Comparison of ENCODE assay signal across 16 mouse cellular contexts in the genomic region with DNA sequence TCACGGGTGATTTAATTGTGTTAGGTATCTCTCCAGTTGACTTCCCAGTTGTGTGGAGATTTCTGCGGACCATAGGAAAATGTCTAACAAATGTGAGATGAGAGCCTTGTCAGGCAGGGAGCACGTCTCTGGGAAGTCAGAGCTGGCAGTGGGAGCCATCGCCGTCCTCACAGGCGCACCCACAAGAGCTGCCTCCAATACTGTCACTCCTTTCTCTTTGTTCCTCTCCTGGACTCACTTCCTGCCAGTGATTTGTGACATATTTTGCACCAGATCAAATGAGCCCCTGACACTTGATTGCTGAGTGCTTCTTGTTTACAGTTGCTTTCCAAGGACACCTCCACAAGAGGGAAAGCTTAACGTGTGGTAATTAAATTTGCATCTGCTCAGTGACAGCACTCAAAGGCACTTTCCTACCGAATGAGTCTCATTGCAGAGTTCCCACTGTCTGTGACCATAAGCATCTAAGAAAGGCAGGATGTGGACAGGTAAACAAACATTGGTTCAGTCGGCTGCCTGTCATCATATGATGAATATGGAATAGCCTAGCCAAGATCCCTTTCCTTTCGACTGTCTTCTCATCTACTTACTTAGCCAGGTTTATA. TPM values are rescaled to one million over a fixed set of nuclear protein-coding genes. Genes with fewer than 3 reads are reported as not detected.
DNase-seq lines count a peak whose midpoint lies in the region; ATAC-seq and TF ChIP-seq lines count a peak whose summit lies in the region.
"Had no signal": no experiment of that assay in that cellular context is flagged by ENCODE, and none has a peak within 500 bp of the region (broad histone marks: within the 10 kb centered on the region; RNA-seq: fewer than 3 reads in every experiment).

No protein-coding gene starts in this region.

- TF ChIP-seq POLR2A in lung, adult 2 months (IDR thresholded peaks at IDR 0.05; ENCODE audit: borderline replicate concordance, extremely low read depth, low read depth, low read length): no peak
- no peak for TF ChIP-seq POLR2A in cerebellum, adult 2 months (IDR thresholded peaks at IDR 0.05; ENCODE audit: borderline replicate concordance, insufficient read depth, low read length)

- H3K9me3 ChIP-seq in lung, embryonic 15.5 days: no peaks in the 10 kb centered on the region
- no peaks in the 10 kb centered on the region for H3K9me3 ChIP-seq in hindbrain, embryonic 11.5 days (ENCODE audit: control insufficient read depth, low read length)
- no peaks in the 10 kb centered on the region for H3K9me3 ChIP-seq in midbrain, embryonic 10.5 days (replicated peaks)
- H3K9me3 ChIP-seq in neural tube, embryonic 15.5 days (replicated peaks): no peaks in the 10 kb centered on the region

- 0 out of 2 replicates have a peak overlapping the region, but pooled peaks have one; percentile 6 for H3K4me2 ChIP-seq in lung, embryonic 15.5 days
- no peak overlapping the region; the same call in 1 of the 2 replicates for H3K4me2 ChIP-seq in hindbrain, embryonic 11.5 days (replicated peaks; ENCODE audit: low read depth, low read length)
- H3K4me2 ChIP-seq in neural tube, embryonic 15.5 days: no peak overlapping the region

- H3K9ac ChIP-seq in lung, embryonic 15.5 days: no peak overlapping the region
- H3K9ac ChIP-seq in hindbrain, embryonic 11.5 days (ENCODE audit: low read depth, low read length): no peak overlapping the region
- no peak overlapping the region for H3K9ac ChIP-seq in neural tube, embryonic 15.5 days (replicated peaks)

- no peak for TF ChIP-seq CTCF in lung, adult 2 months (IDR thresholded peaks at IDR 0.05; ENCODE audit: insufficient read depth, low read length)
- TF ChIP-seq CTCF in cerebellum, adult 2 months (IDR thresholded peaks at IDR 0.05; ENCODE audit: borderline replicate concordance, insufficient read depth, low read depth, low read length): no peak

- WGBS in lung, embryonic 15.5 days: 32% methylated on average over 10 of the region's 10 CpGs
- WGBS in lung, adult 2 months: 44% methylated on average over 10 of the region's 10 CpGs
- 55% methylated on average over 10 of the region's 10 CpGs for WGBS in hindbrain, embryonic 11.5 days
- WGBS in midbrain, embryonic 10.5 days: 68% methylated on average over 10 of the region's 10 CpGs
- 22% methylated on average over 10 of the region's 10 CpGs for WGBS in neural tube, embryonic 15.5 days
- 53% methylated on average over 10 of the region's 10 CpGs for WGBS in cerebellum, adult 2 months

- H3K4me1 ChIP-seq in lung, embryonic 15.5 days: peaks cover 39% of the 10 kb centered on the region
- peaks cover 9% of the 10 kb centered on the region for H3K4me1 ChIP-seq in lung, adult 2 months (ENCODE audit: control insufficient read depth, insufficient read depth, low read length)
- peaks cover 2% of the 10 kb centered on the region; the same call in 1 of the 2 replicates for H3K4me1 ChIP-seq in hindbrain, embryonic 11.5 days (replicated peaks; ENCODE audit: control insufficient read depth, insufficient read depth, low read length)
- peaks cover 42% of the 10 kb centered on the region for H3K4me1 ChIP-seq in midbrain, embryonic 10.5 days
- H3K4me1 ChIP-seq in neural tube, embryonic 15.5 days: peaks cover 38% of the 10 kb centered on the region
- H3K4me1 ChIP-seq in cerebellum, adult 2 months (ENCODE audit: control insufficient read depth, insufficient read depth, low read length): peaks cover 22% of the 10 kb centered on the region

- DNase-seq in lung, adult 2 months: no peak
- DNase-seq in hindbrain, embryonic 11.5 days (ENCODE audit: low spot score): no peak
- DNase-seq in midbrain, embryonic 10.5 days (ENCODE audit: low spot score): no peak
- DNase-seq in cerebellum, adult 2 months: no peak
- no peak for DNase-seq in spleen, adult 18-20 months
- DNase-seq in heart, postnatal 36 days: no peak
- DNase-seq: cerebellum, adult 8-10 months; embryo, embryonic 11 days; gastrocnemius, postnatal 10 days; right cerebral cortex, adult 18-20 months; thymus, postnatal 14 days had no signal

- H3K36me3 ChIP-seq in lung, embryonic 15.5 days: no peaks in the 10 kb centered on the region
- H3K36me3 ChIP-seq in hindbrain, embryonic 11.5 days (ENCODE audit: control insufficient read depth, insufficient read depth, low read length): no peaks in the 10 kb centered on the region
- H3K36me3 ChIP-seq in midbrain, embryonic 10.5 days: peaks cover 5% of the 10 kb centered on the region; the same call in 1 of the 2 replicates
- no peaks in the 10 kb centered on the region for H3K36me3 ChIP-seq in neural tube, embryonic 15.5 days

- no peak for ATAC-seq in lung, embryonic 15.5 days (ENCODE audit: borderline replicate concordance, extremely low read depth, low FRiP score, low TSS enrichment)
- peak; percentile 30; the same call in 1 of the 2 replicates for ATAC-seq in hindbrain, embryonic 11.5 days (ENCODE audit: low FRiP score)
- no peak for ATAC-seq in neural tube, embryonic 15.5 days (ENCODE audit: low FRiP score)
- ATAC-seq: intestine, embryonic 16.5 days had no signal

- intact Hi-C loops in heart, postnatal 36 days (cut with DNase I): no loop called here

- H3K27me3 ChIP-seq in lung, embryonic 15.5 days: no peaks in the 10 kb centered on the region
- no peaks in the 10 kb centered on the region for H3K27me3 ChIP-seq in hindbrain, embryonic 11.5 days (ENCODE audit: control insufficient read depth, insufficient read depth, low read length)
- H3K27me3 ChIP-seq in midbrain, embryonic 10.5 days (ENCODE audit: low read depth, poor library complexity, severe bottlenecking): no peaks in the 10 kb centered on the region
- no peaks in the 10 kb centered on the region for H3K27me3 ChIP-seq in neural tube, embryonic 15.5 days (replicated peaks)
- H3K27me3 ChIP-seq in cerebellum, adult 2 months (ENCODE audit: control insufficient read depth, insufficient read depth, low read length): no peaks in the 10 kb centered on the region

- no peak overlapping the region for H3K4me3 ChIP-seq in lung, embryonic 15.5 days
- no peak overlapping the region for H3K4me3 ChIP-seq in lung, adult 2 months (replicated peaks; ENCODE audit: extremely low read depth, low read depth, low read length)
- no peak overlapping the region for H3K4me3 ChIP-seq in hindbrain, embryonic 11.5 days (ENCODE audit: low read depth, low read length)
- H3K4me3 ChIP-seq in midbrain, embryonic 10.5 days: no peak overlapping the region
- H3K4me3 ChIP-seq in neural tube, embryonic 15.5 days (replicated peaks): no peak overlapping the region
- no peak overlapping the region for H3K4me3 ChIP-seq in cerebellum, adult 2 months (replicated peaks; ENCODE audit: insufficient read depth, low read depth, low read length)
- H3K4me3 ChIP-seq: erythroblast, embryonic 14.5 days had no signal

- H3K27ac ChIP-seq in lung, embryonic 15.5 days: no peak overlapping the region
- H3K27ac ChIP-seq in hindbrain, embryonic 11.5 days (ENCODE audit: low read depth, low read length): peak overlapping the region; percentile 25; the same call in 1 of the 2 replicates
- H3K27ac ChIP-seq in midbrain, embryonic 10.5 days (replicated peaks): peak overlapping the region; percentile 69
- H3K27ac ChIP-seq in neural tube, embryonic 15.5 days (replicated peaks): peak overlapping the region; percentile 25; the same call in 1 of the 2 replicates
- H3K27ac ChIP-seq in cerebellum, adult 2 months (ENCODE audit: insufficient read depth, low read length): no peak overlapping the region
- H3K27ac ChIP-seq: macrophage had no signal

RNA-seq across cellular contexts. Expression of a gene that starts 42.1 kb away (rescaled TPM):
- polyA plus RNA-seq in lung, embryonic 15.5 days (2015; fragmentation: Nextera tagmentation; extraction: Ambion mirVana): 84.5 and 91.2 TPM in 2 replicates
- polyA plus RNA-seq in lung, adult 2 months (2012; rRNA removed): 25.6 and 39.7 TPM in 2 replicates
- polyA plus RNA-seq in hindbrain, embryonic 11.5 days (2014; fragmentation: Nextera tagmentation; extraction: Ambion mirVana): 94.7 and 107 TPM in 2 replicates
- polyA plus RNA-seq in midbrain, embryonic 10.5 days (2016; fragmentation: Nextera tagmentation; extraction: Ambion mirVana): 91.3 and 105 TPM in 2 replicates
- polyA plus RNA-seq in neural tube, embryonic 15.5 days (2015; fragmentation: Nextera tagmentation; extraction: Ambion mirVana): 131 and 135 TPM in 2 replicates
- polyA plus RNA-seq in cerebellum, adult 2 months (2012; rRNA removed): 151 and 153 TPM in 2 replicates
- total RNA-seq in heart, postnatal 36 days (2021): 10 to 100 TPM; 62.9 to 68.3 TPM

RNA-seq across cellular contexts. Expression of a gene that starts 42.3 kb away (rescaled TPM):
- 15.0 and 16.6 TPM in 2 replicates for polyA plus RNA-seq in lung, embryonic 15.5 days (2015; fragmentation: Nextera tagmentation; extraction: Ambion mirVana)
- polyA plus RNA-seq in lung, adult 2 months (2012; rRNA removed): 1.6 and 3.6 TPM in 2 replicates
- 11.8 and 19.4 TPM in 2 replicates for polyA plus RNA-seq in hindbrain, embryonic 11.5 days (2014; fragmentation: Nextera tagmentation; extraction: Ambion mirVana)
- polyA plus RNA-seq in midbrain, embryonic 10.5 days (2016; fragmentation: Nextera tagmentation; extraction: Ambion mirVana): 9.8 and 10.4 TPM in 2 replicates
- polyA plus RNA-seq in neural tube, embryonic 15.5 days (2015; fragmentation: Nextera tagmentation; extraction: Ambion mirVana): 9.7 and 10.5 TPM in 2 replicates
- 6.3 and 7.0 TPM in 2 replicates for polyA plus RNA-seq in cerebellum, adult 2 months (2012; rRNA removed)
- 1 to 10 TPM; 1.7 to 3.8 TPM for total RNA-seq in heart, postnatal 36 days (2021)

Comparison
In these comparisons a context has a peak if more than half of its experiments do, and no peak if none do; other contexts are left out.
1. H3K27ac ChIP-seq: peak in hindbrain, embryonic 11.5 days (single experiment), midbrain, embryonic 10.5 days (single experiment) and neural tube, embryonic 15.5 days (single experiment); none in lung, embryonic 15.5 days (single experiment) and cerebellum, adult 2 months (single experiment).